Mouse (Mus musculus): ENCODE measurements at regions not wholly inside any gene's neighbourhood (a gene's known extent, or its start where the extent isn't known, plus 50 kb on each side); places are given as distances from the start of the nearest gene placed in this dataset.

GRCm38 (mm10) chr15:36937757-36938498, 69.6 kb downstream of the Zfp706 start:
- peak overlapping the region; percentile 82 for H3K27ac ChIP-seq (replicated peaks; ENCODE audit: low read depth, low read length)
- H3K9ac ChIP-seq (ENCODE audit: low read depth, low read length), result peak overlapping the region; percentile 72
- ATAC-seq (ENCODE audit: low read depth) (no peak; the same call in 1 of the 2 replicates), DNase-seq (ENCODE audit: low spot score) (peak; percentile 57)
- peak overlapping the region; percentile 92 for H3K4me2 ChIP-seq (ENCODE audit: low read depth, low read length)
- peak overlapping the region; percentile 60 for H3K4me3 ChIP-seq (ENCODE audit: low read depth, low read length)
- no peaks in the 10 kb centered on the region for H3K36me3 ChIP-seq (ENCODE audit: control insufficient read depth, insufficient read depth, low read length)
- H3K9me3 ChIP-seq (ENCODE audit: control insufficient read depth, low read length), result no peaks in the 10 kb centered on the region
- H3K27me3 ChIP-seq (replicated peaks; ENCODE audit: control insufficient read depth, insufficient read depth, low read length), result no peaks in the 10 kb centered on the region
- peaks cover 17% of the 10 kb centered on the region for H3K4me1 ChIP-seq (ENCODE audit: control insufficient read depth, insufficient read depth, low read length)
- WGBS, result 10% methylated on average over 12 of the region's 13 CpGs

- 72% methylated on average over 11 of the region's 11 CpGs for WGBS
- no peak overlapping the region for H3K27ac ChIP-seq (replicated peaks; ENCODE audit: low read depth, low read length)
- H3K4me2 ChIP-seq (ENCODE audit: low read depth, low read length), result no peak overlapping the region
Measured at GRCm38 (mm10) chr15:36937067-36937657, 70.4 kb downstream of the Zfp706 start.

GRCm38 (mm10) chr15:36934801-36935200, 72.8 kb downstream of the Zfp706 start:
- Histone ChIP-seq H3K36me3 (ENCODE audit: control insufficient read depth, insufficient read depth, low read length) (no peaks in the 10 kb centered on the region), H3K27me3 (replicated peaks; ENCODE audit: control insufficient read depth, insufficient read depth, low read length) (no peaks in the 10 kb centered on the region), H3K27ac (replicated peaks; ENCODE audit: low read depth, low read length) (no peak overlapping the region), H3K9ac (ENCODE audit: low read depth, low read length) (no peak overlapping the region), H3K4me3 (ENCODE audit: low read depth, low read length) (no peak overlapping the region), H3K4me1 (ENCODE audit: control insufficient read depth, insufficient read depth, low read length) (peaks cover 13% of the 10 kb centered on the region), H3K9me3 (ENCODE audit: control insufficient read depth, low read length) (no peaks in the 10 kb centered on the region), H3K4me2 (ENCODE audit: low read depth, low read length) (no peak overlapping the region)
- no peak for ATAC-seq (ENCODE audit: low read depth)
- WGBS, result 67% methylated on average over 1 of the region's 3 CpGs
- DNase-seq (ENCODE audit: low spot score), result no peak

More at GRCm38 (mm10) chr15:36937067-36937657, 70.4 kb downstream of the Zfp706 start:
- Histone ChIP-seq H3K9me3 (ENCODE audit: control insufficient read depth, low read length) (no peaks in the 10 kb centered on the region), H3K4me1 (ENCODE audit: control insufficient read depth, insufficient read depth, low read length) (peaks cover 17% of the 10 kb centered on the region), H3K36me3 (ENCODE audit: control insufficient read depth, insufficient read depth, low read length) (no peaks in the 10 kb centered on the region), H3K27me3 (replicated peaks; ENCODE audit: control insufficient read depth, insufficient read depth, low read length) (no peaks in the 10 kb centered on the region), H3K9ac (ENCODE audit: low read depth, low read length) (no peak overlapping the region), H3K4me3 (ENCODE audit: low read depth, low read length) (no peak overlapping the region)
- DNase-seq (ENCODE audit: low spot score) (no peak), ATAC-seq (ENCODE audit: low read depth) (no peak)

- H3K27me3 ChIP-seq (replicated peaks; ENCODE audit: control insufficient read depth, insufficient read depth, low read length), result no peaks in the 10 kb centered on the region
- H3K4me2 ChIP-seq (ENCODE audit: low read depth, low read length), result no peak overlapping the region
- H3K9me3 ChIP-seq (ENCODE audit: control insufficient read depth, low read length), result no peaks in the 10 kb centered on the region
- ATAC-seq (ENCODE audit: low read depth) (no peak), DNase-seq (ENCODE audit: low spot score) (no peak)
- H3K36me3 ChIP-seq (ENCODE audit: control insufficient read depth, insufficient read depth, low read length), result no peaks in the 10 kb centered on the region
- H3K27ac ChIP-seq (replicated peaks; ENCODE audit: low read depth, low read length), result no peak overlapping the region
- no peak overlapping the region for H3K4me3 ChIP-seq (ENCODE audit: low read depth, low read length)
- peaks cover 10% of the 10 kb centered on the region for H3K4me1 ChIP-seq (ENCODE audit: control insufficient read depth, insufficient read depth, low read length)
- no peak overlapping the region for H3K9ac ChIP-seq (ENCODE audit: low read depth, low read length)
- WGBS, result 86% methylated on average over 2 of the region's 2 CpGs
Measured at GRCm38 (mm10) chr15:36933581-36933991, 74.0 kb downstream of the Zfp706 start.

GRCm38 (mm10) chr15:36931460-36931859, 76.1 kb downstream of the Zfp706 start:
- Histone ChIP-seq H3K9me3 (ENCODE audit: control insufficient read depth, low read length) (no peaks in the 10 kb centered on the region), H3K4me3 (ENCODE audit: low read depth, low read length) (no peak overlapping the region), H3K27ac (replicated peaks; ENCODE audit: low read depth, low read length) (no peak overlapping the region), H3K9ac (ENCODE audit: low read depth, low read length) (no peak overlapping the region), H3K36me3 (ENCODE audit: control insufficient read depth, insufficient read depth, low read length) (no peaks in the 10 kb centered on the region), H3K4me2 (ENCODE audit: low read depth, low read length) (no peak overlapping the region), H3K4me1 (ENCODE audit: control insufficient read depth, insufficient read depth, low read length) (no peaks in the 10 kb centered on the region), H3K27me3 (replicated peaks; ENCODE audit: control insufficient read depth, insufficient read depth, low read length) (no peaks in the 10 kb centered on the region)
- 83% methylated on average over 2 of the region's 2 CpGs for WGBS
- no peak for ATAC-seq (ENCODE audit: low read depth)
- DNase-seq (ENCODE audit: low spot score), result no peak

- ATAC-seq (ENCODE audit: low read depth) (no peak), DNase-seq (ENCODE audit: low spot score) (no peak)
- Histone ChIP-seq H3K27me3 (replicated peaks; ENCODE audit: control insufficient read depth, insufficient read depth, low read length) (no peaks in the 10 kb centered on the region), H3K4me3 (ENCODE audit: low read depth, low read length) (no peak overlapping the region), H3K36me3 (ENCODE audit: control insufficient read depth, insufficient read depth, low read length) (no peaks in the 10 kb centered on the region), H3K27ac (replicated peaks; ENCODE audit: low read depth, low read length) (no peak overlapping the region), H3K4me2 (ENCODE audit: low read depth, low read length) (no peak overlapping the region), H3K4me1 (ENCODE audit: control insufficient read depth, insufficient read depth, low read length) (no peaks in the 10 kb centered on the region), H3K9me3 (ENCODE audit: control insufficient read depth, low read length) (no peaks in the 10 kb centered on the region), H3K9ac (ENCODE audit: low read depth, low read length) (no peak overlapping the region)
- WGBS, result 72% methylated on average over 6 of the region's 6 CpGs
Measured at GRCm38 (mm10) chr15:36930433-36930832, 77.1 kb downstream of the Zfp706 start.

- no peaks in the 10 kb centered on the region for H3K27me3 ChIP-seq (replicated peaks; ENCODE audit: control insufficient read depth, insufficient read depth, low read length)
- H3K4me3 ChIP-seq (ENCODE audit: low read depth, low read length), result no peak overlapping the region
- no peak for DNase-seq (ENCODE audit: low spot score)
- H3K4me1 ChIP-seq (ENCODE audit: control insufficient read depth, insufficient read depth, low read length), result no peaks in the 10 kb centered on the region
- ATAC-seq (ENCODE audit: low read depth), result no peak
- WGBS, result 82% methylated on average over 2 of the region's 2 CpGs
- no peak overlapping the region for H3K27ac ChIP-seq (replicated peaks; ENCODE audit: low read depth, low read length)
- H3K36me3 ChIP-seq (ENCODE audit: control insufficient read depth, insufficient read depth, low read length), result no peaks in the 10 kb centered on the region
- no peaks in the 10 kb centered on the region for H3K9me3 ChIP-seq (ENCODE audit: control insufficient read depth, low read length)
- no peak overlapping the region for H3K9ac ChIP-seq (ENCODE audit: low read depth, low read length)
- H3K4me2 ChIP-seq (ENCODE audit: low read depth, low read length), result no peak overlapping the region
Measured at GRCm38 (mm10) chr15:36929786-36930185, 77.8 kb downstream of the Zfp706 start.

- no peak overlapping the region for H3K9ac ChIP-seq (ENCODE audit: low read depth, low read length)
- H3K36me3 ChIP-seq (ENCODE audit: control insufficient read depth, insufficient read depth, low read length), result no peaks in the 10 kb centered on the region
- H3K4me3 ChIP-seq (ENCODE audit: low read depth, low read length), result no peak overlapping the region
- H3K9me3 ChIP-seq (ENCODE audit: control insufficient read depth, low read length), result no peaks in the 10 kb centered on the region
- no peak for ATAC-seq (ENCODE audit: low read depth)
- H3K27ac ChIP-seq (replicated peaks; ENCODE audit: low read depth, low read length), result no peak overlapping the region
- H3K4me2 ChIP-seq (ENCODE audit: low read depth, low read length), result no peak overlapping the region
- no peak for DNase-seq (ENCODE audit: low spot score)
- 91% methylated on average over 3 of the region's 3 CpGs for WGBS
- H3K27me3 ChIP-seq (replicated peaks; ENCODE audit: control insufficient read depth, insufficient read depth, low read length), result no peaks in the 10 kb centered on the region
- no peaks in the 10 kb centered on the region for H3K4me1 ChIP-seq (ENCODE audit: control insufficient read depth, insufficient read depth, low read length)
Measured at GRCm38 (mm10) chr15:36929088-36929487, 78.5 kb downstream of the Zfp706 start.

- no peak for ATAC-seq (ENCODE audit: low read depth)
Measured at GRCm38 (mm10) chr15:36928678-36929077, 78.9 kb downstream of the Zfp706 start.

More at GRCm38 (mm10) chr15:36928678-36929077, 78.9 kb downstream of the Zfp706 start:
- H3K4me3 ChIP-seq (ENCODE audit: low read depth, low read length), result no peak overlapping the region
- 94% methylated on average over 4 of the region's 4 CpGs for WGBS
- H3K9me3 ChIP-seq (ENCODE audit: control insufficient read depth, low read length), result no peaks in the 10 kb centered on the region
- H3K4me2 ChIP-seq (ENCODE audit: low read depth, low read length), result no peak overlapping the region
- no peaks in the 10 kb centered on the region for H3K27me3 ChIP-seq (replicated peaks; ENCODE audit: control insufficient read depth, insufficient read depth, low read length)
- H3K36me3 ChIP-seq (ENCODE audit: control insufficient read depth, insufficient read depth, low read length), result no peaks in the 10 kb centered on the region
- DNase-seq (ENCODE audit: low spot score), result no peak
- H3K9ac ChIP-seq (ENCODE audit: low read depth, low read length), result no peak overlapping the region
- H3K4me1 ChIP-seq (ENCODE audit: control insufficient read depth, insufficient read depth, low read length), result no peaks in the 10 kb centered on the region
- H3K27ac ChIP-seq (replicated peaks; ENCODE audit: low read depth, low read length), result no peak overlapping the region
